Mouse (Mus musculus) adrenal gland, postnatal 14 days (tissue): ENCODE data around the gene Myg1. TPM values are rescaled to one million over a fixed set of nuclear protein-coding genes. Genes with fewer than 3 reads are reported as not detected.
"Not testable (repeated sequence)": the region's sequence is repeated elsewhere in the genome, so short reads cannot be mapped to it uniquely, and the experiment has no call there.

ENCODE experiments used
- DNase-seq: peaks from one replicate; pipeline ENCODE4 v3.0.0; 2021; ENCODE audit warnings: mixed read lengths
- long read RNA-seq, 2 experiments: library from polyadenylated mRNA; stranded (forward); transcript quantifications; one replicate each; pipeline ENCODE4 v2.0.0; 2021
- total RNA-seq: library from RNA; stranded (reverse); gene quantifications from 2 replicates; pipeline ENCODE4 v1.2.3, GENCODE M21; 2021

Myg1 gene
- total RNA-seq: 52.7 and 59.2 TPM in 2 replicates
- long read RNA-seq, experiment 1, transcript Myg1-202 (7 exons, 1,480 nt): major isoform, 49 of 65 reads
- long read RNA-seq, experiment 1, partial matches to known transcripts: 11 of 65 reads
- long read RNA-seq, experiment 1, other reads (novel, unspliced or antisense): 3 of 65 reads
- long read RNA-seq, experiment 2, transcript Myg1-202 (7 exons, 1,480 nt): major isoform, 40 of 49 reads
- long read RNA-seq, experiment 2, partial matches to known transcripts: 6 of 49 reads
- long read RNA-seq, experiment 2, other reads (novel, unspliced or antisense): 2 of 49 reads

DNA sequence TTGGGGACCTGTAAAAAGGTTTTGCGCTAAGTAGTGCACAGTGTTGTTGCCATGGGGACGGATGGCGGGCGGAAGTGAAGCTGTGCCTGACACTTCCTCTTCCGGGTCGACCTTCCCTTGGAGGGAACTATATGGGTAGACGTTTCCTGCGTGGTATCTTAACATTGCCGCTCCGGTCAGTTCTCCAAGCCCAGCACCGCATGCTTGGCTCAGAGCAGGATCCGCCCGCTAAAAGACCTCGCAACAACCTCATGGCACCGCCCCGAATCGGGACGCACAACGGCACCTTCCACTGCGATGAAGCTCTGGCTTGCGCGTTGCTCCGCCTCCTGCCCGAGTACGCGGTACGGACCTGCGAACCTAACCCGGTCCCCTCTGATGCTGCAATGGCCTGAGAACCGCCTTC lies at the start of gene Myg1:
Myg1 (plus strand) TSS at position 100 of the 406 bp plus-strand sequence.
- DNase-seq: peak; percentile 93

DNA sequence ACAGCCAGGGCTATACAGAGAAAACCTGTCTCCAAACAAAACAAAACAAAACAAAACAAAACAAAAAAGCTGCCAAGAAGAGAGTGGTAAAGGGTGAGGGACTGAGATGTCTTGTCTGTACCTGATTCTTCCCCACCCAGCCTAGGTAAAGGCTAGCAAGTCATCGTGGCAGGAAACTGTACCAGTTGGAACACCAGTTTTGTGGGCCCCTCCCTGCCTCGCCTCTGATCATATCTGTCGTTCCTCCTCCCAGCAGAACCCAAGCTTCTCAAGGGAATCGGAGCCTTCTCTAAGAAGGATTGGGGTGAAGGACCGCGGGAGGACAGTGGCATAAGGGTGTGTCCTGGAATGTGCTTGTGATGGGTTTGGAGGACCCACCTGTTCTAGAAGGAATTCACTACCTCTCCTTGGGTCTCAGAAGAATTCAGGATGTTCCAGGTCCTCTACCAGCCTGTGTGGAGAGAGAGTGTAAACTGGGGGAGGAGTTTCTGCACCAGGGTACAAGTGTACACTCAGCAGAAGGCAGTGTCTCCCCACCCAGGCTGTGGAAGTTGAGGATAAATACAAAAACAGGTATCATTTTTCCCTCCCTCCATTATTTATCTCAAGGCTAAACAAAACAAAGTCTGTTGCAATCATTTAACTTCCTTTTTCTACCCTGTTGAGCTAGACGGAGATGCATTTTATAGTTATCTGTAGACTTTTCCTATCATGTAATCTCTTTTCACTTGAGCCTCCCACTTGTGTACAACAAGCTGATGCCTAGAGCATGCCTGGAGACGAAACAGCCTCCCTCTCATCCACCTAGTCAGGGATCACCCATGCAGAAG lies 48.8 kb upstream of the Myg1 start:
- no peak for DNase-seq

DNA sequence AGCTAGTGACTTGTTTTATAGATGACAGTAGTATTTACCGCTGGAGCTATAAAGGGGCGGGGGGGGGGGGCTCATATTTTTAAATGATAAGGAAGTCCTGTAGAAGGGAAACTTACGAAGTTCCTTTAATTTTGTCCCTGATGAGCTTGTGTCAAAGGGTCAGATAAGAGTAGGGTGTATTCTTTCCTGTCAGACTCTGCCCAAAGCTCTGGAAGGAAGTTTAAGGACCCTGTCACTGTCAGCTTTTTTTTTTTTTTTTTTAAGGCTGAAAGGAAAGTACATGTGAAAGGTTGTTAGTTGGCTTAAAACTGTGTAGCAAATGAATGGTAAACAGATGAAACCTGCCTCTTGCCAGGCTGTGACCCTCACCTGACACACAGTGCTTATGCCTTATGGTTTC lies 47.9 kb upstream of the Myg1 start:
- DNase-seq: no peak

DNA sequence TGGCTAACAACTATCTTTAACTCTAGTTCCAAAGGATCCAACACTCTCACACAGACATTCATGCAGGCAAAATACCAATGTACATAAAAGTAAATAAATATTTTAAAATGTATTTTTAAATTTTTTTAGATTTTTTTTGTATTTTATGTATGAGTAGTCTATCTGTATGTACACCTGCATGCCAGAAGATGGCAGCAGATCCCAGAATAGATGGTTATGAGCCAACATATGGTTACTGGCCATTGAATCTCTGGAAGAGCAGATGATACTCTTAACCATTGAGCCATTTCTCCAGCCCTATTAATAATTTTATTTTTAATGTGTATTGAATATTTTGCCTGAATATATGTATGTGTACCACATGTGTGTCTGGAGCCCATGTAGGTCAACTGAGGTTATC lies 44.1 kb upstream of the Myg1 start:
- peak; percentile 61 for DNase-seq

DNA sequence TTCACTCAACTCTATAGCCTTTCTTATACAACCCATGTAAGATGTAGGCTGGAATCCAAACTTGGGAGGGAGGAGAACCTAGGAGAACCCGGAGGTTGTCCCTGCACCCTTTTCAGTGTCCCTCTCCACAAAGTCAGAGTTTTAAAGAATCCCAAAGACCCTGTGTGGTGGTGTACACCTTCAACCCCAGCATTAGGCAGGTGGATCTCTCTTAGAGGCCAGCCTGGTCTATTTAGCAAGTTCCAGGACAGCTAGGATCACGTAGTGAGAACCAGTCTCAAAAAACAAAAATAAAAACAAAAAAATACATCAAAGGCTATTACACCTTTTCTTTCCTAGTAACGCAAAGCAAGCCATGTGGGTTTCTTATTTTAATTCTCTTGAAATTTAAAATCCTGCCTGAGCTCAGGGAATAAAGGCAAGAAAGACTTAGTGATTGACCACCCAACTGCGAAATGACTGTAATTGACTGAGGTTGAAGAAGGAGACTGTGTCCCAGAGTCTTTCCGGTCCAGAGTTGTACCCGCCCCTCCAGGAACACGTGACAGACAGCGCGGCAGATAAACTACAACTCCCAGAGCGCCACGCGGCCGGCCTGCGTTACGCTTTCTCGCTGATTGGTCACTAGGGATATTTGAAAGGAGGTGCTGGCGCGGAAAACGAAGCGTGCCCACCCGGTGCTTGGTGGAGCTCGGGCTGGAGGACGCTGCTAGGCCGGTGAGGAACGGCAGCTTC lies 35.7 kb upstream of the Myg1 start, which contains the start of gene Espl1:
Espl1 (plus strand) TSS at position 634 of the 735 bp plus-strand sequence.
- peak; percentile 95 for DNase-seq

DNA sequence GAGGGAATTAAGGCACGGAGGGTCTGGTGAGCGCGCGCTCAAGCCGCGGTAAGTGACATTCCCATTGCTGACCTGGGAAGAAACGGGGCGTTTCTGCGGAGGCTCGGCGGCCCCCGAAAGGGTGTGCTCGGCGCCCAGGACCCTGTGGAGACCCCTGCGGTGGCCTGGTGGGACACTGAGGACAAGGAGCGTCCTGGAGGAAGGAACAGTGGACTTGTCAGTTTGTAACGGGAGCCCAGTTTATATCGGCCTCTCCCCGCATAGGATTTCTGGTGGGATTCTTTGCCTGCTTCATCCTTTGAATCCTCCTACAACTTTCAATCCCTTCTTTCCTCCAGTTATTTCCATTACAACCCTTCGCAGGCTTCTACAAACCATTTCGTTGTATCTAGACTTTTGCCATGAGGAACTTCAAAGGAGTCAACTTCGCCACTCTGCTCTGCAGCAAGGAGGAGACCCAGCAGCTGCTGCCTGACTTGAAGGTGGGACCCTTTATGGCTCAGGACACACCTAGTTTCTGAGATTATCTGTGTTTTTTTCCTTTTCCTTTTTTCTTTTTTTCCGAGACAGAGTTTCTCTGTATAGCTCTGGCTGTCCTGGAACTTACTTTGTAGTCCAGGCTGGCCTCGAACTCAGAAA lies 35.0 kb upstream of the Myg1 start:
- DNase-seq: no peak

DNA sequence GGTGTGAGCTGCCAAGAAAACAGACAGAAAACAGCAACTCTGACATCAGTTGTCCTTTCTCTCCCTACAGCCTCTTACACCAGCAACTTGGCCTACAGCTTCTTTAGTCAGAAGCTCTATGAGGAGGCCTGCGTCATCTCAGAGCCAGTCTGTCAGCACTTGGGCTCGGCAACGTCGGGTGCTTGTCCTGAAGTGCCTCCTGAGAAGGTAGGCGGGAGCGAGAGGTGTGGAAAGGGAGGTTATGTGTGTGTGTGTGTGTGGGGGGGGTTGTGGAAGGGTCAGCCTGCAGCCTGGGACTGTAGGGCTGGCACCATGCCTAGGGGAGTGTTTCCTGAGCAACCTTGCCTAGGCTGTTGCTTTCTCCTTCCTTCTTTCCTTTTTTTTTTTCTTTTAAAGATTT lies 29.0 kb upstream of the Myg1 start:
- no peak for DNase-seq

DNA sequence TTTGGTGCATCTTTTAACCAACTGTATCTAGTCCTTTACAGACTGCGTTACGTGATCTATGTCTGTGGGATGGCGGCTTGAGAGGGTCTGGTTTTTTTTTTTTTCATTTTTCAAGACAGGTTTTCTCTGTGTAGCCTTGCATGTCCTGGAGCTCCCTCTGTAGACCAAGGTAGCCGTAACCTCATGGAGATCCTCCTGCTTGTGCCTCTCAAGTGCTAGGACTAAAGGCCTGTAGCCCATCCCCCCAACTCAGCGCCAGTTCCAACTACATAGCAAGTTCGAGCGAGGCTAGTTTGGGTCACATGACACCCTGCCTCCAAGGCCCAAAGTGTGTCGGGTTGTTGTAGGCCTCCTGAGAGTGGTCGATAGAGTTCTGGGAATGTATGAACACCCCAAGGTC lies 22.8 kb upstream of the Myg1 start:
- no peak for DNase-seq

DNA sequence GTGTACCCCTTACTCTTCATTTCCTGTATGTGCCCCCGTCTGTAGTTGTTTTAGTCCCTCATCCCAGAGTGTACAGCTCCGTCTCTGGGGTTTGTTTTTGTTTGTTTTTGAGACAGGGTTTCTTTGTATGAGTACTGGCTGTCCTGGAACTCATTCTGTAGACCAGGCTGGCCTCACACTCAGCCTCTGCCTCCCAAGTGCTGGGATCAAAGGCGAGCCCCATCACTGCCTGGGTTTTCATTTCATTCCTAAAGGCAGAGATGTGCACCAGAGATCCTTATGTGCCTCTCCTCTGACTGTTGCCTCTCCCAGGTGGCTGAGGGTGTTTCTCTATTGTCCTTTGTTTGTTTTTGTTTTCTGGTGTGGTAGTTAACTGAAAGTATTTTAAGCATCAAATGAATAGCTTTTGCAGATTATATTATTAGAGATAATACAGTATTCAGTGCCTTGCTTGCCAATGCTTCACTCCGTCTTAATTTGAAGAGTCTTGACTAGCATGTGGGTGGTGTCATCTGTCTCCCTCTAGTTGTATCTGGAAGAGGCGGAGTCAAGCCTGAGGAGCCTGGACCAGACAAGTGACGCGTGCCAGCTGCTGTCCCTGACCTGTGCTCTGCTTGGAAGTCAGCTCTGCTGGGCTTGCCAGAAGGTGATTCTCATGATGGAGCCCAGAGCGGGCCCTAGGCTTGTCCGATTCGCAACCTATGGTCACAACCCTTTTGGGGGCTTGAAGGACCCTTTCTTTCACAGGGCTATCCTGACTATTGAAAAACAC lies 21.2 kb upstream of the Myg1 start:
- peak; percentile 56 for DNase-seq

DNA sequence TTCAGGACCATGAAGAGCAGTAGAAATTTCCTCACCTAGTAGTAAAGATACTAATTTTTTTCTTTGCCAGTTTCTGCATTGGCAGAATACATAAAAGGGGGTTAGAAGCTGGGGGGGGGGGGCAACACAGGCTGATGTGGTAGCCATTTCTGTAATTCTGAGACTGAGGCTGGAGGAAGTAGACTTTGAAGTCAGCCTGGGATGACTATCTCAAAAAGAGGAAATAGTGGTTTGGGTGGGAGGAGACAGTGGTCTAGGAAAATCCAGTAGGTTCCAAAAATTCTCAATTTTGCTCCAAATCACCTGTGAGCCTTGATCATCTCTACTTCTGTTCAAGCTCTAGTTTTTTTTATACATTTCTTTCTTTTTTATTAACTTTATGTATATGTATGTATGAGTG lies 20.0 kb upstream of the Myg1 start:
- no peak for DNase-seq

DNA sequence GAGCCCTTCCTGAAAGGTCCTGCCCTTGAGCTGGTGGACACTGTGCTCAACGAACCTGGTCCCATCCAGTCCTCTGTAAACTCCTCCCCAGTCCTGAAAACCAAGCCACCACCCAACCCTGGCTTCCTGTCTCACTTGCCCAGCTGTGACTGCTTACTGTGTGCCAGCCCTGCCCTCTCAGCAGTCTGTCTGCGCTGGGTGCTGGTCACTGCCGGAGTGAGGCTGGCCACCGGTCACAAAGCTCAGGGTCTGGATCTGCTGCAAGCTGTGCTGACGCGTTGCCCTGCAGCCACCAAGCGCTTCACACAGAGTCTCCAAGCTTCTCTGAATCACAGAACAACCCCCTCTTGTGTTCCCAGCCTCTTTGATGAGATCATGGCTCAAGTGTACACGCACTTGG lies 16.2 kb upstream of the Myg1 start:
- peak; percentile 29 for DNase-seq

DNA sequence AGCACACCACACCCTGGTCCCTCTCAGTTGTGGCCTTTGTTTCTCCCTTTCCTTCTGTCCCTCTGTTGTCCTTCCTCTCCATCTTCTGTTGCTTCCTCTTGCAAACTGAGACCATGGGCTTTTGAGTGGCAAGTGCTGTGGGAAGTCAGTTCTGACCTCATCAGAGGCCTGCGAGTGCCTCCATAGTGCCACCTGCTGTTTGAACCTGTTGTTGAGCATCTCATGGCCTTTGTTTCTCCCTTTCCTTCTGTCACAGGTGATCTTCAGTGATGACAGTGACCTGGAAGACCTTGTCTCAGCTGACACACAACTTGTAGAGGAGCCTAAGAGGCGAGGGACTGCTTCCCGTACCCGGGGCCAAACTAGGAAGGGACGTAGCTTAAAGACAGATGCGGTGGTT lies 15.2 kb upstream of the Myg1 start:
- peak; percentile 75 for DNase-seq

DNA sequence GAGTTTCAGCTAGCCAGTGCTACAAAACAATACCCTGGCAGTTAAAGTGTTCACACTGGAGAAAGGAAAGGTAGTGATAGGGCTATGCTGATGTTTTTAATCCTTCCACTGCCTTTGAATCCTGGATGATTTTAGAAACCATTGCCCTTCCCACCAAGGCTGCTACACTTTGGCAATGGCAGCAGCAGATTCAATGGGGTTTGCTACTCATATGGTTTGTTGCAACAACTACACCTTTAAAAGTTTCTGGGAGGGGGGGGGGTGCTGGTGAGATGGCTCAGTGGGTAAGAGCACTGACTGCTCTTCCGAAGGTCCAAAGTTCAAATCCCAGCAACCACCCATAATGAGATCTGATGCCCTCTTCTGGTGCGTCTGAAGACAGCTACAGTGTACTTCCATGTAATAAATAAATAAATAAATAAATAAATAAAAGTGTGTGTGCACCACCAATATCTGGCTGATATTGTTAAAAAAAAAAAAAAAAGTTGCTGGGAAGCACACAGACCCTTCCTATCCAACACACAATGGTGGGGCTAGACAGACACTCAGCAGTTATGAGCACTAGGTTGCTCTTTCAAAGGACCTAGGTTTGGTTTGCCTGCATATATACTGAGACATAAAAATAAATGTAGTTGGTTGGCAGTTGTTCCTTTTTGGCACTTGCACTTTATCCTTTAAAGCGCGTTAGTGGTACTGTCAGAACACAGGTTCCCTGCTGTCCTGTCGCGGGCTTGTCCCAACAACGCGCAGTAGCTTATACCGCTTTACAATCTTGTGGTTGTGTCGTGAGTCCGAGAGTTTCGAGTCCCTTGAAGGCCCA lies 6.6 kb upstream of the Myg1 start:
- DNase-seq: peak; percentile 35

DNA sequence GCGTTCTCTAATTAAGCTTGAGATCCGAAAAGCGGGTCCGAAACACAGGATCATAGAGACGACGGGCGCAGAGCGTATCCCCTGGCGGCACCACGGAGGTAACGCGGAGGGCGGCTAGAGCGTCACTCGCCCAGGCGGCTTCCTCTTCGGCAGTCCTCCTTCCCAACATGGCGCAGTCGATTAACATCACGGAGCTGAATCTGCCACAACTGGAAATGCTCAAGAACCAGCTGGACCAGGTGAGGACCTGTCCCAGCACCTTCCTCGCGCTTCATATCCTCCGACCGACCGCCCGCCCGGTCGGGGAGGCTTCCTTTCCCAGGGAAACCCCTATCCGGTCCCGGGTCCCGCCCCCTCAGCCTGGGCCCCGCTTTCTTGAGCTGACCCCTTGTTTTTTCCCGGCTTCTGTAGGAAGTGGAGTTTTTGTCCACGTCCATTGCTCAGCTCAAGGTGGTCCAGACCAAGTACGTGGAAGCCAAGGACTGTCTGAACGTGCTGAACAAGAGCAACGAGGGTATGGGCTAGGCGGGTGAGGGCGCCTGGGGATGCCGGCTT lies 5.4 kb upstream of the Myg1 start, which contains the start of gene Pfdn5:
Pfdn5 (plus strand) TSS at position 95 of the 555 bp plus-strand sequence.
- peak; percentile 94 for DNase-seq

DNA sequence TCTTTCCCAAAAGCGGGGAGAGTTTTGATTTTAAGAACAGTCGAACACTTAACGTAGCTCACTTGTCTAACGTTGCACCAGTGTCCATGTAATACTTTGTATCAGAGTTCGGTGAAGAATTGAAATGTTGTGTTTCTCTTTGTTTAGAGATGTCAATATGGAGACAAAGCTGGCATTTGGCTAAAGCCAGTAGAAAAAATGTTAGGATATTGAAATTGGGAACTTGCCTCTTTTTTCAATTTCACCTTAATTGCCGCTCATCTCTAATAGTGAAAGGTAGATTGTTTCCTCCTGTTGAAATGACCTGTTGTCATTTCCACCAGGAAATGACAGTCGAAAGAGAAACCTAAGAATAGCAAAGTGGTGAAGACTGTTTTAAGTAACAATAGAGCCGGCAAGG lies 4.6 kb upstream of the Myg1 start:
- no peak for DNase-seq

DNA sequence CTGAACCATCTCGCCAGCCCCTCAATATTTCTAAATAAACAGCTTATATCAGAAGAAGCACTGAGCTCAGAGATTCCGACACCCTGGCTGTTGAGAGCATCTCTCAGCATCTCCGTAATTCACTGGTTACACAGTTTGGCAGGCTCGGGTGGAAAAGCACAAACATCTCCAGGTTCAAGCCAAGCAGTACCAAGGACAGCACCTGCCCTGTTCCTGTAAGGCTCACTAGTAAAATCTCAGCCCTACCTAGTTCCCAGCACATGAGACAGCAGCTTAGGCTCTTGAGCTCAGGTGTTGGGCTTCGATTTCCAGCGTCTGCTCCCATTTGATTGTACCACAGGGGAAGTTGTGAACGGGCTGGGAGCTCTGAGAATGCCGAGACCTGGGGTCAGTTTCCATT lies 3.7 kb downstream of the Myg1 start:
- no peak for DNase-seq

DNA sequence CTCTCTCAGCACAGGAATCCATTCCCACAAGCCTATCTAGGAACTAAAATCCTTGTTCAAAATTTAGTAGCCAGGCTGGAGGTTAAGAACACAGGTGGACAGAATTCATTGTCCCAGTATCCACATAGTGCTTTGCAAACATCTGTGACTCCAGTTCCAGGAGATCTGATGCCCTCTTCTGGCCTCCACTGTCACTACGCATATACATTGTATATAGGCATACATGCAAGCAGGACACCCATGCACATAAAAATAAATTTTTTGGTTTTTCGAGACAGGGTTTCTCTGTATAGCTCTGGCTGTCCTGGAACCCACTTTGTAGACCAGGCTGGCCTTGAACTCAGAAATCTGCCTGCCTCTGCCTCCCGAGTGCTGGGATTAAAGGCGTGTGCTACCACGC lies 4.4 kb downstream of the Myg1 start:
- not testable (repeated sequence) for DNase-seq

DNA sequence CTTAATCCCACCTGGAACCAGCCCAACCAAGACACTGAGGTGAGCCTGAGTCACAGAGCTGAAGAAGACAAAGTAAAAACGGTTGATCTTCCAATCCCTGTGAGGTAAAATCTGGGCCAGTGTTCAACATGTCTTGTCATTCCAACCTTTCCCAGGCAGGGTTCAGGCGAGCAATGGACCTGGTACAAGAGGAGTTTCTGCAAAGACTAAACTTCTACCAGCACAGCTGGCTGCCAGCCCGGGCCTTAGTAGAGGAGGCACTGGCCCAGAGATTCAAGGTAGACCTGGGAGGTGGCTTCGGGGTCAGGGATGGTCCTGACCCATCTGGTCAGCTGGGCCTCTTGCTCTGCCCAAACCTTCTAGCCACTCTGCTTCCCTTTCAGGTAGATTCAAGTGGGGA lies 5.4 kb downstream of the Myg1 start:
- no peak for DNase-seq

DNA sequence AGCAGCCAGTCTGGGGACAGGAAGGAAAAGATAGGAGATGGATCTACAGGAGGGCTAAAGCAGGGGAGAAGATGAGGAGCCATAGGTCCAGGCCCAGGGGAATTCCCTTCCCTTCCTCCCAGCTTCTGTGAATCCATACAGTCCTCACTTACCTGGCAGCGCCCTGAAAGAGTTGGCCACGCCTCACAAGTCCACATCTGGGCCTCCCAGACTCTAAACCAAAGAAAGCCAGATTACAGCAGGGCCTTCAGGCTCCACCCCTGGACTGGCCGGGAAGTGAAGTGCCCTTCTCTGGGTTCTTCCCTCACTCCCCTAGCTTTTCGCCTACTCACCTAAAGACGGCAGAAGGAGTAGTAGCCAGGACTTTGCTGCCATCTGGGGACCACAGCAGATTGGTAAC lies 8.1 kb downstream of the Myg1 start:
- DNase-seq: no peak

DNA sequence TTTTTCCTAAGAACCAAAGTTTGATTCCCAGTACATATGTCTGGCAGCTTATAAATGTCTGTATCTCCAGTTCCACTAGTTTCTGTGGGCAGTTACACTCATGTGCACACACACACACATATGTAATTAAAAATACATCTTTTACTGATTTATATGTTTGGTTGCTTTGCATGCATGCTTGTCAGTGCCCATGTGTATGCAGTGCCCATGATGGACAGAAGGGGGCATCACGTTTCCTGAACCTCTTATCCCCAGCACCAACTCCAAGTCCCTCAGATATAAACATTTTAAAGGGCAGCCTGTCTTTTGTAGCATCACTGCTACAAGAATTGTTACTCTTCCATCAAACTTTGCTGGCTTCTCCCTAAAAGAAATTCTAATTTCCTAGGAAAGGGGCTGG lies 10.1 kb downstream of the Myg1 start:
- peak; percentile 65 for DNase-seq
